Mouse (Mus musculus) cerebellum, adult (tissue): Measurements from ENCODE around the gene Tmem158.

Experiments
- ATAC-seq: cut with Nextera tagmentation; 2 replicates; pipeline ENCODE4 v1.9.2; 2017; ENCODE audit warnings: mild to moderate bottlenecking, moderate library complexity, mixed read lengths; ENCODE audit not compliant: insufficient number of reproducible peaks, low FRiP score, low TSS enrichment

The Tmem158 gene

DNA sequence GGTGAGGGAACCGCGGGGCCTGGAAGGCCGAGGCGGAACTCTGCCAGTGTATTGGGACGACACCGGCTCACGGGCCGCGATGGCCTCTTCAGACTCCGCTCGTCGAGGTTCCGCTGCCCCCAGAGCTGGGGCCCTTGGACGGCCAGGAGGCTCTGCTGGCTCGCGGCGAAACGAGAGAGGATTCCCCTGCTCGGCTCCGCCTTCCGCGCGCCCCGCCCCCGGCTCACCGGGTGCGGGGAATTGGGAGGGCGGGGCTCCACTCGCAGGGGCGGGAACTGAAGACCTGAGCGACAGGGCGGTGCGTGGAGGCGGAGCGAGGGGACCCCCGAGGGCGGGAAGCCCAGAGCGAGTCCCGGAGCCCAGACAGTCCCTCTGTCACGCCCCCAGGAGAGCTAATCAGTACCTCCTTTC, at the start of gene Tmem158:
Gene Tmem158, minus strand, starts transcription at position 154 of the 411 bp plus-strand sequence.
- peak; percentile 62 for ATAC-seq

DNA sequence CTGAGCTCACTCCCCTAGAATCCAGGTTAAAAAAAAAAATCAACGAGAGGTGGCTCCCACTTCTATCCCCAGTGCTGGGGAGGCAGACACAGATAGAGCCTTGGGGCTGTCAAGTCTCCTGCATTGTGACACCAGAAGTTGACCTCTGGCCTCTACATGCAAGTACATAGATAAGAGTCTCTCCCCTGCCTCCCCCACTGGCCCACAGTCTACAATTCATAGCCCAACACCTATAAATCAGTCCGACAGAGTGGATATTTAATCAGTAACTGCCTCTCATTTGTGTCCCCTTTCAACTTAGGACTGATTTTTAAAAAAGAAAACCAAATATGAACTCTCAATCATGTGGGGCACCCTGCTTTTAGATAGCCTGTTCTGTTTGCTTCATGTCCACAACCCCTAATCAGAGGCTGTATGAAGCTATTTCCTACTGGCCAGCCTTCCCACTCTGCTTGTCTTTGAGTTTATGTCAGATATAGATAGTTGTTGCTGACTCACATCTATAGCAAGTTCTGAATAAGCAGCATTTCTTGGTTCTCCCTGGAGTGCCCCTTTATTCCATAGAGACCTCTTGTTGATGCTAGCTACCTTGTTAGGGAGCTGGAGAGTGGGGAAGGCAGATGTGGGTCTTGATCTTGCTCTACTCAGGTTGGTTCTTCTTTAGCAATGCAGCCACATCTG, 49.3 kb upstream of the Tmem158 start:
- ATAC-seq = no peak

GRCm38 (mm10) chr9:123309073-123309472, 48.5 kb upstream of the Tmem158 start:
- ATAC-seq = no peak

DNA sequence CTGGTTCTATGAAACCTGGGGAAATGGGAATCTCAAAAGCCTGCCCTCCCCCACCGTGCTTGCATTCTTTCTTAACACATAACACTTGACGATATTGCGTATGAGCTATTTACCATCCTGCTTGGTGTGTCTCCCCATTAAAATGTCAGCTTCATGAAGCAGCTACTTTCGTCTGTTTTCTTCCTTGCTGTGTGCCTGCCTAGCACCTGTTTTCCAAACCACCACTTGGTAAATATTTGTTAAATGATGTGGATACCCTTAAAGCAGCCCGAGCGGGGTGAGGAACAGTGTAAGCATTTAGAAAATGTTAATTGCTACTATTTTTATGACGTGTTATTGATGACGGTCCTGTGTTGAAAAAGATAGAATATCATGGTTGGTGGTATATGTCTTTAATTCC, 44.4 kb upstream of the Tmem158 start:
- ATAC-seq = no peak

- no peak for ATAC-seq
Measured at GRCm38 (mm10) chr9:123303952-123304351, 43.4 kb upstream of the Tmem158 start.

DNA sequence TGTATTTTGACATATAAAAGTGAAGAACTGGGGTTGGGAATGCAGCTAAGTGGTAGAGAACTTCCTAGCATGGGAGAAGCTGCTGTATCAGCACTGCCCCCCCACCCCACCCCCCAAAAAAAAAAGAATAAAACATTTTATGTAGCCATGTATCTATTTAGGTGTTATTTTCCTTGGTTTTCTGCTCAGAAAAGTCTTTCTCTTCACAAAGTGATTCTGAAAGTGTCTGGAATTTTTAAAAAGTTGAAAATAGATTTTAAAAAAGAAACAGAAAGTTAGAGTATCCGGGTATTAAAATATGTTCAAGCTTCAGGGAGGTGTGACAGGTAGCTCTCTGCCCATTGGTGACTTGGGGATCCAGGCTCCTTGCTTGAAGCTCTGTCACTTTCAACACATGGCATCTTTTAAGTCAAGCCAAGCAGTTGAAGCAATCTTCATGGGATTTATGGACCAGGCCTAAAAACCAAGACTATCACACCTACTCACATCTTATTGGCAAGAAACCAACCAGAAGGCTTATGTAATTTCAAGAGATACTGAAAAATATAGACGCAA, 42.3 kb upstream of the Tmem158 start:
- ATAC-seq = no peak

- peak; percentile 70; the same call in 1 of the 2 replicates for ATAC-seq
Measured at GRCm38 (mm10) chr9:123297862-123298261, 37.3 kb upstream of the Tmem158 start.

- peak; percentile 68; the same call in 1 of the 2 replicates for ATAC-seq
Measured at GRCm38 (mm10) chr9:123296229-123296628, 35.7 kb upstream of the Tmem158 start.

DNA sequence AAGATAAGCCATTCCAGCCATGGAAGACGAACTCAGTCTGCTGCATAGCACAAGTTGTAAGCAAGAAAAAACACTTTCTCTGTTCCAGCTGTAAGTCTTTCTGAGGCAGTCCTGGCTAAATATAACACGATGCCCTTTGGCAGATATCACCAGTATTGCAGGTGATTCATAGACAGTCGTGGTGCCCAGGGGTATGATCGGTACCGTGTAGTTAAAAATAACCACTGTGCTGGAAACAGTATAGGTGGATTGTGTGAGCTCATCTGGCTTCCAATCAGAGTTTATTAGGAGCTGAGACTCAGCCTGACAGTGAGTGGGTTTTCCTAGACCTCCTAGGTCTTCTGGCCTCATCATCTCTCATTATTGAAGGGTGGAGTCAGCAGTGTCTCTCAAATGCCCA, 34.0 kb upstream of the Tmem158 start:
- no peak for ATAC-seq

DNA sequence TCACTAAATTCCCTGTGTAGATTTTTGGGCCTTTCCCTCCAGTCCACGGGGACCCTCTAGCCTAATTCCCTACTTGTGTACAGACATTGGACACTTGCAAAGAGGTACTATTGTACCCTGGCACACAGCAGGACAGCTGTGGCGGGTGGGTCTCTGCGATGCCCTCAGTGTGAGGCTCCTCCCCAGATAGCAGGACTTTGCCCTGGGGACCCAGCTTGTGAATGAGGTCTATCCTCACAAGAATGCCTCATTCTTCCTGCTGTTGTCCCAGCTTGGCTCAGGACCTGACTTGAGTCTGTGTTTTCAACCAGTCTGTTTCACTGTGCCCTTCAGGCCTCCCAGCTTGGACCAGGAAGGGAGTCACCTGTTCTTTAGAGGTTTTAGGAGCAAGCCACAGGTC, 27.8 kb upstream of the Tmem158 start:
- no peak for ATAC-seq

GRCm38 (mm10) chr9:123285623-123286022, 25.1 kb upstream of the Tmem158 start:
- ATAC-seq = peak; percentile 66; the same call in 1 of the 2 replicates

DNA sequence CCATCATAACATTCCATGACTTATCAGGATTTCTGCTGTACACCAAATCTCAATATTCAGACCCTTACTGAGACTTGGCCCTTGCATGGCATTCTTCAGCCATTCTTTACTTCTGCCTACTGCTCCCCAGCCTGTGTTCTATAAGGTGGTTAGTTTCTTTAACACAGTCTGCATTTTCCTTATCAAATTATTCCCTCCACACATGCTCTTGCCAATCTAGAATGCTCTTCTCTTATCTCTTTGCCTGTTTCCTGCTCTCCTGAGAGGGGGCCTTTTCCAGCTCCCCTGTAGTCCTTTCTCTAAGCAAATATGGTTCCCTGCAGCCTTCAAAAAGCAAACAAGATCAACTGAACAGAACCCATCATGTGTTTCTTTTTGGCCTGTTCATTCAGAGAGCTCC, 20.2 kb upstream of the Tmem158 start:
- ATAC-seq = no peak

DNA sequence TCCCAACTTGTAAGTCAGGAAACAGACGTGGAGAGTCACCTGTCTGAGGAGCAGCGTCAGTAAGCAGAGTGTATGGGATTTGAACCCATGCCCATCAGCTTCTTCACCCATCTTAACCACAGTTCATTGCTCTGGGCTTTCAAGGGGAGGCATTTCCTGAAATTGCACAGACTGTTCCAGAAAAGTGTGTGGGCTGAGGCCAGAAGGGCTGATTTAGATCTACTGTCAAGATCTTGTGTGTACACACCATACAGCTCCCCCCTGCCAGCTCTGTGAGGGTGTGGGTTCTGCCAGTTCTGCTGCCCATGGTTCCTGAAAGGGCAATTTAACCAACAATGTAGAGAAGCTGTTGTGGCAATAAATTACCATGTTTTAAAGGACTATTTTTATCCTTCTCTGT, 17.4 kb upstream of the Tmem158 start:
- no peak for ATAC-seq

DNA sequence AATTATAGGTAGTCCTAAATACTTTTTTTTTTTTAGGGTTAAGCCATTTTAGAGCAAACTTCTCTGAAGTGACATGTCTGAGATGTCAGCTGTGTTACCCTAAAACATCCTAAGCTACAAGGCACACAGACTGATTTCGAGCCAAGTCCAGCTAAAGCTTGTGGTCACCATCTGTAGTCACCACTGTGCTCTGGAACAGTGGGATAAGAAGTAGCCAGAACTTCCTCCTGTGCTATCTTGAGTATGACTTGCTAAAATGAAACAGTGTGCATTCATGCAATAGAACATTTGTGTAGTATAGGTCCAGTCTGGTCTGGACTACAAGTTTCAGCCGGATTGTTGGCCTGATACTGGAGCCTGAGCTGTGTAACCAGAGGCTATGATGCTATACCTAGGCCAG, 14.8 kb upstream of the Tmem158 start:
- ATAC-seq = no peak

DNA sequence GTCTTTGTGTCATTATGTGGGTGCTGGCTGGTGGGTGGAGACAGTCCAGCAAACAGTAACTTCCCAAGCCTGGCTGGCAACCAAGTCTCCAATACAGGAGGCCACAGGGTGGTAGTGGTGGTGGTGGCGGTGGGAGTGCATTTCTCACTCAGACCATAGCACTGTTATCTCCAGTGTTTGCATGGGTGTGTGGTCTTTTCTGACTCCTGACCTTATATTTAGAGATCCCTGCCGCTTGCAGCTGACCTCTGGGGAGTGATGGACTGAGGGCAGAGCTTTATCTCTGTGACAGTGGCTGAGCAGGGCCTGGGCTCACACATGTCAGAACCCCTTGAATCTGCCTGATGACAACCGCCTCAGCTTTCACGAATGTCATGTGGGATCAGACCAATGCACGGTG, 14.1 kb upstream of the Tmem158 start:
- no peak for ATAC-seq

DNA sequence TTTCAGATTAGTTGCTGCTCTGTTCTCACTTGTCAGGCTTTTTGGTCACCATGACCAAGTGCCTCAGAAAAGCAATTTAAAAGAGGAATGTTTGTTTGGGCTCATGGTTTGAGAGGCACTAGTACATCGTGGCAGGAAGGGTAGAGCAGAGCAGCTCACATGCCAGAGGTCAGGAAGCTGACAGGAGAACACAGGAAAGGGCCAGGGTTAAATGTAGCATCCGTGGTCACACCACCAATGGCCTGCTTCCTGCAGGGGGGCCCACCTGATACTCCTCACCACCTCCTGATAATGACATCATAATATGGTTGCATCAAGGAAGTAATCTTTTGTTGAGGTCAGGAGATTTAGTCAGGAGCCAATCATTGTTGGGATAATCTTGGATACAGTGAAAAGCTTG, 13.3 kb upstream of the Tmem158 start:
- ATAC-seq = no peak

- ATAC-seq = no peak
Measured at GRCm38 (mm10) chr9:123271552-123271951, 11.0 kb upstream of the Tmem158 start.

DNA sequence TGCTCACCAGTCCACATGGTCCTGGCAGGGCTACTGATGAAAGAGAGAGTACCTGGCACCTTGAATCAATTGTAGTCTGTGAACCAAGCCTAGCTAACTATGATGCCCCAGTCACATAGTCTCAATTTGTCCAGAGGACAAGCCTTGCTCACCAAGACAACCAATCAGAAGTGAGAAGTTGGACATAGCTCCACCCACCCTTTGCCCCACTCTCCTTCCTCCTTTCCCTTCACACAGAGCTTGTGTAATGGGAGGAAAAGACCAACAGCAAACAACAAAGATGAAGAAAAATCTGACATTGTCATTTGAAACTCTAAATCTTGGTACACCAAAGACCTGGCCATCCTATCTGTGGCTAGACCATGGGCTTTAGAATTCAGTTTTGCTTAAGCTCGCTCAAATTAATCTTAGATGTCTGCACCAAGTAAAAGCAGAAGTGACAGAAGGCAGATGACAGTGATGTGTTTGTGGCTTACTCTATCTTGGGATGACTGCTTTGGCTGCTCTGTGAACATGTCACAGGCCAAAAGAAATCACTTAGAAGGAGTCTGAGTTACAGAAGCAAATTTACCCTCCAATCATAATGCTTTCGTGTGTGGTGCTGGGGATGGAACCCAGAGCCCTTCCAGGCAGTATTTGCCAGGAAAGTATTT, 9.5 kb upstream of the Tmem158 start:
- no peak for ATAC-seq

- peak; percentile 82 for ATAC-seq
Measured at GRCm38 (mm10) chr9:123259896-123260610, 511 bp downstream of the Tmem158 start.

DNA sequence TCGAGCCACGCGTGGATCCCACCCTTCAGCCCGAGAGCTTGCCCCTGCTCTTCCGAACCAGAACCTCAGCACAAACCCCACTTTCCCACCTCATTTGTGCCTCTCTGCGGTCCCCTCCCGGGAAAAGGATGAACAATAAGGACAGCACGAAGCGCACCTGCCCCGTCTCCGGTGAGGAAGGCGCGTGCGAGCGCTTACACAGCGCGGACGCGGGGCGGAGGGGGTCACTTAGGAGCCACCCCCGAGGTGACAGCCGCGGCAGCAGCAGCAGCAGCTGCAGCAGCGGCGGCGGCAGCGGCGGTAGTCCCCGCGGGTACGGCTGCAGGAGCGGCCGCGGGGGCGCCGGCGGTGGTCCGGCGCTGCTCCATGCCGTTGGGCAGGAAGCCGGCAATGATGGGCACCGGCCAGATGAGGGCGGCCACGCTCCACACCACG, 1.1 kb downstream of the Tmem158 start:
- peak; percentile 26; the same call in 1 of the 2 replicates for ATAC-seq

- no peak for ATAC-seq
Measured at GRCm38 (mm10) chr9:123258796-123259195, 1.8 kb downstream of the Tmem158 start.
